ENCODE assay signal across 8 mouse cellular contexts in genomic region chr14:25378717-25379224, GRCm38 (mm10).
DNase-seq lines count a peak whose midpoint lies in the region; ATAC-seq and TF ChIP-seq lines count a peak whose summit lies in the region.

No protein-coding gene starts in this region.

- no peaks in the 10 kb centered on the region for H3K27me3 ChIP-seq in kidney, adult 2 months (replicated peaks; ENCODE audit: control insufficient read depth, insufficient read depth, low read length)
- H3K27me3 ChIP-seq in hindbrain, postnatal 0 days (ENCODE audit: insufficient read depth, low read length), result no peaks in the 10 kb centered on the region
- peaks cover 42% of the 10 kb centered on the region for H3K27me3 ChIP-seq in liver, embryonic 13.5 days

- peak overlapping the region; percentile 86 for H3K4me2 ChIP-seq in hindbrain, postnatal 0 days (ENCODE audit: low read depth, low read length)
- H3K4me2 ChIP-seq in liver, embryonic 13.5 days, result peak overlapping the region; percentile 69

- peaks cover 3% of the 10 kb centered on the region; the same call in 1 of the 2 replicates for H3K4me1 ChIP-seq in kidney, adult 2 months (ENCODE audit: control insufficient read depth, insufficient read depth, low read length)
- H3K4me1 ChIP-seq in hindbrain, postnatal 0 days (ENCODE audit: insufficient read depth, low read length), result peaks cover 13% of the 10 kb centered on the region
- peaks cover 24% of the 10 kb centered on the region for H3K4me1 ChIP-seq in liver, embryonic 13.5 days (replicated peaks)

- 39% methylated on average over 13 of the region's 13 CpGs for WGBS in kidney, adult 2 months
- 3% methylated on average over 13 of the region's 13 CpGs for WGBS in hindbrain, postnatal 0 days
- 8% methylated on average over 13 of the region's 13 CpGs for WGBS in liver, embryonic 13.5 days (ENCODE audit: insufficient replicate concordance)

- no peaks in the 10 kb centered on the region for H3K9me3 ChIP-seq in hindbrain, postnatal 0 days (ENCODE audit: low read length)
- no peaks in the 10 kb centered on the region for H3K9me3 ChIP-seq in liver, embryonic 13.5 days (replicated peaks)

- TF ChIP-seq CTCF in kidney, adult 2 months (conservative IDR thresholded peaks at IDR 0.05; ENCODE audit: insufficient read depth, insufficient read length, low read depth, low read length), result no peak
- TF ChIP-seq CTCF in hindbrain, postnatal 0 days (IDR thresholded peaks at IDR 0.05; ENCODE audit: low read depth), result no peak

- H3K36me3 ChIP-seq in kidney, adult 2 months (ENCODE audit: control insufficient read depth, insufficient read depth, low read length), result no peaks in the 10 kb centered on the region
- H3K36me3 ChIP-seq in hindbrain, postnatal 0 days (ENCODE audit: insufficient read depth, low read length), result no peaks in the 10 kb centered on the region
- no peaks in the 10 kb centered on the region for H3K36me3 ChIP-seq in liver, embryonic 13.5 days

- peak; percentile 13 for ATAC-seq in hindbrain, postnatal 0 days
- ATAC-seq in liver, embryonic 13.5 days (ENCODE audit: low read depth), result no peak

- H3K27ac ChIP-seq in kidney, adult 2 months (ENCODE audit: insufficient read depth, low read depth, low read length), result peak overlapping the region; percentile 90
- peak overlapping the region; percentile 100 for H3K27ac ChIP-seq in hindbrain, postnatal 0 days
- peak overlapping the region; percentile 68 for H3K27ac ChIP-seq in liver, embryonic 13.5 days

- peak overlapping the region; percentile 82 for H3K9ac ChIP-seq in hindbrain, postnatal 0 days (replicated peaks; ENCODE audit: low read length)
- H3K9ac ChIP-seq in liver, embryonic 13.5 days, result peak overlapping the region; percentile 62

- H3K4me3 ChIP-seq in kidney, adult 2 months (ENCODE audit: insufficient read depth, low read depth, low read length), result peak overlapping the region; percentile 49
- H3K4me3 ChIP-seq in hindbrain, postnatal 0 days (ENCODE audit: low read length), result peak overlapping the region; percentile 42
- H3K4me3 ChIP-seq in liver, embryonic 13.5 days (replicated peaks), result peak overlapping the region; percentile 55

- TF ChIP-seq POLR2A in kidney, adult 2 months (IDR thresholded peaks at IDR 0.05; ENCODE audit: low read depth, low read length), result no peak

- no peak for DNase-seq in kidney, adult 2 months
- no peak for DNase-seq in kidney, adult 8-10 months
- DNase-seq in cerebellum, adult 9-10 months, result peak; percentile 63
- peak; percentile 41 to 42 for DNase-seq in frontal cortex, postnatal 14 days (ENCODE audit: low spot score in 2 of 2)
- DNase-seq in hindbrain, postnatal 0 days (ENCODE audit: low spot score), result peak; percentile 63
- DNase-seq in liver, embryonic 13.5 days, result no peak
- DNase-seq in natural killer cell, adult 2 months (ENCODE audit: low spot score in 2 of 2), result peak; percentile 86 to 91
- DNase-seq in thymus, postnatal 36 days, result peak; percentile 55 to 66

Comparison
In these comparisons a context has a peak if more than half of its experiments do, and no peak if none do; other contexts are left out.
1. DNase-seq: peak in cerebellum, adult 9-10 months (single experiment), frontal cortex, postnatal 14 days (2 of 2), hindbrain, postnatal 0 days (single experiment), natural killer cell, adult 2 months (2 of 2) and thymus, postnatal 36 days (2 of 2); none in kidney, adult 2 months (single experiment), kidney, adult 8-10 months (0 of 2) and liver, embryonic 13.5 days (single experiment).
2. Peak in every context shown above with its lines, with median percentiles within 50 percentile points of each other: H3K27ac ChIP-seq and H3K4me3 ChIP-seq.